Mouse (Mus musculus) megakaryocyte, embryonic 14.5 days (primary cell): ENCODE data around the gene Gm20662.

Experiments
- FLI1 ChIP-seq: IDR thresholded peaks from 2 replicates; pipeline ENCODE4 v1.6.1; 2012; ENCODE audit warnings: low read length, inconsistent platforms, mixed read lengths
- GATA1 ChIP-seq: IDR thresholded peaks from 3 replicates; pipeline ENCODE4 v1.6.1; 2012; ENCODE audit warnings: mixed read lengths, low read length, inconsistent platforms, borderline replicate concordance

GRCm38 (mm10) chr9:107961881-107962280, 34.3 kb upstream of the Gm20662 start:
- TF ChIP-seq FLI1: no peak
- no peak for TF ChIP-seq GATA1
